Mouse (Mus musculus) embryonic fibroblast, embryonic 13.5 days (primary cell): ENCODE measurements at regions not wholly inside any gene's neighbourhood (a gene's known extent, or its start where the extent isn't known, plus 50 kb on each side); places are given as distances from the start of the nearest gene placed in this dataset.

Source experiments
- CTCF ChIP-seq: IDR thresholded peaks from 2 replicates; pipeline ENCODE4 v1.5.1; 2011; ENCODE audit warnings: mild to moderate bottlenecking, control low read depth, low read length, moderate library complexity, borderline replicate concordance; ENCODE audit not compliant: insufficient read depth
- POLR2A ChIP-seq: IDR thresholded peaks from 2 replicates; pipeline ENCODE4 v1.6.1; 2011; ENCODE audit warnings: low read depth, mild to moderate bottlenecking, control low read depth, low read length, moderate library complexity

GRCm38 (mm10) chr6:39283761-39284415, 77.3 kb upstream of the Kdm7a start:
- no peak for TF ChIP-seq CTCF
- no peak for TF ChIP-seq POLR2A
